Mouse (Mus musculus): ENCODE results near the gene Pip5kl1. TPM values are rescaled to one million over a fixed set of nuclear protein-coding genes. Genes with fewer than 3 reads are reported as not detected.

Gene Pip5kl1
- polyA plus RNA-seq, 1 experiment from 2014 or later = 0.33 TPM

DNA sequence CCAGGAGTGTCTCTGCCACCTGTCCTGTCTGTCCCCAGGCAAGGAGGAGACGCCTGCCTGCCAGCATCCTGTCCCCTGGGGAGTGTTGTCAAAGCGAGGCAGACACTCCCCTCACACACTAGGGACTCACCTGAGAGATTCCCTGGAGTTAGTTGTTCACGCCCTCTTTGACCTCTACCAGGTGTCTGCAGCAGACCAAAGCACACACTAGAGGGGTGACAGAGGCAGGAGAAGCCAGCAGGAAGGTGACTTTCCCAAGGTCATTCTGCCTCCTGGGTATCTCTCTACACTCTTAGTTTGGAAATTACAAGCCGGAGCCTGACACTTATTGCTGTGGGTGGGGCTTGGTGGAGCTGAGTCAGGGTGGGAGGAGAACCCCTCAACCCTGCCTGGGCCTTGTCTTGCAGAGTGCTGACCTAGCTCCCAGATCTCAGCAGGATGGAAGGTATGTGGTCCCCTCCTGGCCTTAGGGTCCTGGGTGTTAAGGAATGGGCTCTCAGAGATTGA lies 53.5 kb downstream of the Pip5kl1 start:
- peak overlapping the region; percentile 38; the same call in 1 of the 2 replicates for H3K9ac ChIP-seq (ENCODE audit: low read depth, low read length)
- H3K27ac ChIP-seq (ENCODE audit: low read length) = peak overlapping the region; percentile 12; the same call in 1 of the 2 replicates
- H3K36me3 ChIP-seq (ENCODE audit: control insufficient read depth, insufficient read depth, low read length) = no peaks in the 10 kb centered on the region
- no peaks in the 10 kb centered on the region for H3K9me3 ChIP-seq (ENCODE audit: control insufficient read depth, low read length)
- no peak overlapping the region for H3K4me2 ChIP-seq (ENCODE audit: low read depth, low read length)
- WGBS = 58% methylated on average over 4 of the region's 4 CpGs
- no peaks in the 10 kb centered on the region for H3K27me3 ChIP-seq (replicated peaks; ENCODE audit: control insufficient read depth, insufficient read depth, low read length)
- H3K4me1 ChIP-seq (ENCODE audit: control insufficient read depth, insufficient read depth, low read length) = peaks cover 42% of the 10 kb centered on the region
- H3K4me3 ChIP-seq (ENCODE audit: low read length) = no peak overlapping the region
- no peak for ATAC-seq

GRCm38 (mm10) chr2:32628729-32629128 lies 54.1 kb downstream of the Pip5kl1 start:
- Histone ChIP-seq H3K27me3 (replicated peaks; ENCODE audit: control insufficient read depth, insufficient read depth, low read length) (no peaks in the 10 kb centered on the region), H3K27ac (ENCODE audit: low read length) (no peak overlapping the region), H3K4me2 (ENCODE audit: low read depth, low read length) (no peak overlapping the region), H3K36me3 (ENCODE audit: control insufficient read depth, insufficient read depth, low read length) (no peaks in the 10 kb centered on the region), H3K4me3 (ENCODE audit: low read length) (no peak overlapping the region), H3K9ac (ENCODE audit: low read depth, low read length) (peak overlapping the region; percentile 38; the same call in 1 of the 2 replicates), H3K9me3 (ENCODE audit: control insufficient read depth, low read length) (no peaks in the 10 kb centered on the region), H3K4me1 (ENCODE audit: control insufficient read depth, insufficient read depth, low read length) (peaks cover 42% of the 10 kb centered on the region)
- WGBS = 29% methylated on average over 5 of the region's 5 CpGs
- no peak for ATAC-seq

DNA sequence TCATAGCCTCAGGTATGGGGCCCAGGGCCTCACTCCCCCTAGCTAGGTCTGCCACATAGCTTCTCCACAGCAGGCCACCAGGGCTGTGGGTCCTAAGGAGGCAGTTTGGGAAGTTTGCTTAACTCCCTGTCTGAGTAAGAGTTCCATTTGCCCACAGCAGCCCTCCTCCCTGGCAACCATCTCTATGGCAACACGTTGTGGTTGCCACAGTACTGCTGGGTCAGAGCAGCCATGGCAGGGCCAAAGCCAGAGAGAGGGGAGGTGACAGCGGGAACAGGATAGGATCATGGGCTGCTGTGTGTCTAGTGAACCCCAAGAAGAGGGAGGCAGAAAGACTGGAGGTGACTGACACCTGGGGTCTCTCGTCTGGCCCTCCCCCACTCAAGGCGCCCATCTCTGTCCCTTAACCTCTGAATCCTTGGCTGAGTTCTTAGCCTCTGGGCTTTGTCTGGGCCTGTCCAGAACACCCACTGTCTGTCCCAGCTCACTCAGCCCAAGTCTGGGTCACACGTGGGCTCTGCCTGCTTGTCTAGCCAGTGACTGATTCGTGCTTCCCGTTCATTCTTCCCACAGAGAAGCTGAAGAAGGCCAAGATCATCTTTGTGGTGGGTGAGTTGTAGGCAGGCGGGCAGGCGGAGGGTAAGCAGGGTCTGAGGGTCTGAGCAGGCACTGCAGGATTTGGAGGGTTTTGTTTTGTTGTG lies 54.8 kb downstream of the Pip5kl1 start:
- no peaks in the 10 kb centered on the region for H3K27me3 ChIP-seq (replicated peaks; ENCODE audit: control insufficient read depth, insufficient read depth, low read length)
- H3K4me2 ChIP-seq (ENCODE audit: low read depth, low read length) = no peak overlapping the region
- no peak overlapping the region for H3K4me3 ChIP-seq (ENCODE audit: low read length)
- no peak overlapping the region for H3K27ac ChIP-seq (ENCODE audit: low read length)
- no peak overlapping the region for H3K9ac ChIP-seq (ENCODE audit: low read depth, low read length)
- 52% methylated on average over 9 of the region's 9 CpGs for WGBS
- peaks cover 43% of the 10 kb centered on the region for H3K4me1 ChIP-seq (ENCODE audit: control insufficient read depth, insufficient read depth, low read length)
- H3K36me3 ChIP-seq (ENCODE audit: control insufficient read depth, insufficient read depth, low read length) = no peaks in the 10 kb centered on the region
- H3K9me3 ChIP-seq (ENCODE audit: control insufficient read depth, low read length) = no peaks in the 10 kb centered on the region
- no peak for ATAC-seq

- Histone ChIP-seq H3K27ac (ENCODE audit: low read length) (no peak overlapping the region), H3K4me1 (ENCODE audit: control insufficient read depth, insufficient read depth, low read length) (peaks cover 37% of the 10 kb centered on the region), H3K9ac (ENCODE audit: low read depth, low read length) (no peak overlapping the region), H3K27me3 (replicated peaks; ENCODE audit: control insufficient read depth, insufficient read depth, low read length) (no peaks in the 10 kb centered on the region), H3K4me3 (ENCODE audit: low read length) (no peak overlapping the region), H3K9me3 (ENCODE audit: control insufficient read depth, low read length) (no peaks in the 10 kb centered on the region), H3K4me2 (ENCODE audit: low read depth, low read length) (no peak overlapping the region), H3K36me3 (ENCODE audit: control insufficient read depth, insufficient read depth, low read length) (no peaks in the 10 kb centered on the region)
- no peak for ATAC-seq
- 87% methylated on average over 8 of the region's 9 CpGs for WGBS
Measured at GRCm38 (mm10) chr2:32630036-32630435, 55.4 kb downstream of the Pip5kl1 start.

DNA sequence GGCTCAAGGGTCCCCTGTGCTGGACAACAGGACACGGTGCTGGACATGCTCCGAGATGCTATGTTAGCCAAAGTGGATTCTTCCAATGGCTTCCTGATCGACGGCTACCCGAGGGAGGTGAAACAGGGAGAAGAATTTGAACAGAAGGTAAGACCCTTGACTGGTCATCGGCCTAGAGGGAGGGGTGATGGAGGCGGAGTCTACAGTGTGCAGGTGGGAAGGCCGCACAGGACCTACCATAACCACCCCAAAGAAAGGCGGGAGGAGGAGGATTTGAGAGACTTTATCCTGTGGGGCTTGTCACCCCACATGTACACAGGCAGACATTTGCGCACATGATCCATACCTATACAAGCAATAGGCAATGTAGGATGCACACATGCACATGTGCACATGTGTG lies 56.4 kb downstream of the Pip5kl1 start:
- WGBS = 90% methylated on average over 10 of the region's 10 CpGs
- H3K27ac ChIP-seq (ENCODE audit: low read length) = no peak overlapping the region
- no peaks in the 10 kb centered on the region for H3K27me3 ChIP-seq (replicated peaks; ENCODE audit: control insufficient read depth, insufficient read depth, low read length)
- ATAC-seq = no peak
- H3K4me3 ChIP-seq (ENCODE audit: low read length) = no peak overlapping the region
- no peaks in the 10 kb centered on the region for H3K9me3 ChIP-seq (ENCODE audit: control insufficient read depth, low read length)
- H3K36me3 ChIP-seq (ENCODE audit: control insufficient read depth, insufficient read depth, low read length) = no peaks in the 10 kb centered on the region
- no peak overlapping the region for H3K4me2 ChIP-seq (ENCODE audit: low read depth, low read length)
- peaks cover 27% of the 10 kb centered on the region for H3K4me1 ChIP-seq (ENCODE audit: control insufficient read depth, insufficient read depth, low read length)
- H3K9ac ChIP-seq (ENCODE audit: low read depth, low read length) = no peak overlapping the region

- no peaks in the 10 kb centered on the region for H3K36me3 ChIP-seq (ENCODE audit: control insufficient read depth, insufficient read depth, low read length)
- WGBS = 49% methylated on average over 7 of the region's 7 CpGs
- no peak overlapping the region for H3K27ac ChIP-seq (ENCODE audit: low read length)
- no peak overlapping the region for H3K9ac ChIP-seq (ENCODE audit: low read depth, low read length)
- ATAC-seq = peak; percentile 55
- H3K4me3 ChIP-seq (ENCODE audit: low read length) = no peak overlapping the region
- no peaks in the 10 kb centered on the region for H3K27me3 ChIP-seq (replicated peaks; ENCODE audit: control insufficient read depth, insufficient read depth, low read length)
- no peak overlapping the region for H3K4me2 ChIP-seq (ENCODE audit: low read depth, low read length)
- peaks cover 19% of the 10 kb centered on the region for H3K4me1 ChIP-seq (ENCODE audit: control insufficient read depth, insufficient read depth, low read length)
- H3K9me3 ChIP-seq (ENCODE audit: control insufficient read depth, low read length) = no peaks in the 10 kb centered on the region
Measured at GRCm38 (mm10) chr2:32631737-32632394, 57.3 kb downstream of the Pip5kl1 start.

Other genes starting within 250 kb of the Pip5kl1 start
- gene Ciz1, start 222.5 kb upstream of the Pip5kl1 start, polyA plus RNA-seq (2015; fragmentation: Nextera tagmentation; extraction: Ambion mirVana) = 47.1 and 51.4 TPM in 2 replicates
- 11.8 and 12.5 TPM in 2 replicates for gene Dnm1, start 221.5 kb upstream of the Pip5kl1 start, polyA plus RNA-seq (2015; fragmentation: Nextera tagmentation; extraction: Ambion mirVana)
- gene 1110008P14Rik, start 192.9 kb upstream of the Pip5kl1 start, polyA plus RNA-seq (2015; fragmentation: Nextera tagmentation; extraction: Ambion mirVana) = 44.2 and 45.8 TPM in 2 replicates
- gene Lcn2, start 186.5 kb upstream of the Pip5kl1 start, polyA plus RNA-seq (2015; fragmentation: Nextera tagmentation; extraction: Ambion mirVana) = 2.2 and 4.2 TPM in 2 replicates
- gene Ptges2, start 178.9 kb upstream of the Pip5kl1 start, polyA plus RNA-seq (2015; fragmentation: Nextera tagmentation; extraction: Ambion mirVana) = 49.1 and 49.8 TPM in 2 replicates
- gene Naif1, start 124.3 kb upstream of the Pip5kl1 start, polyA plus RNA-seq (2015; fragmentation: Nextera tagmentation; extraction: Ambion mirVana) = 5.1 and 5.3 TPM in 2 replicates
- gene Slc25a25, start 123.4 kb upstream of the Pip5kl1 start, polyA plus RNA-seq (2015; fragmentation: Nextera tagmentation; extraction: Ambion mirVana) = 19.3 and 19.9 TPM in 2 replicates
- 7.6 and 9.4 TPM in 2 replicates for gene Fam102a, start 39.5 kb upstream of the Pip5kl1 start, polyA plus RNA-seq (2015; fragmentation: Nextera tagmentation; extraction: Ambion mirVana)
- gene Dpm2, start 3.9 kb upstream of the Pip5kl1 start, polyA plus RNA-seq (2015; fragmentation: Nextera tagmentation; extraction: Ambion mirVana) = 123 and 128 TPM in 2 replicates
- not detected in 2 replicates for gene 9430097D07Rik, start 887 bp downstream of the Pip5kl1 start, polyA plus RNA-seq (2015; fragmentation: Nextera tagmentation; extraction: Ambion mirVana)
- 14.7 and 16.5 TPM in 2 replicates for gene St6galnac4, start 12.3 kb downstream of the Pip5kl1 start, polyA plus RNA-seq (2015; fragmentation: Nextera tagmentation; extraction: Ambion mirVana)
- gene St6galnac6, start 24.9 kb downstream of the Pip5kl1 start, polyA plus RNA-seq (2015; fragmentation: Nextera tagmentation; extraction: Ambion mirVana) = 12.3 and 15.2 TPM in 2 replicates
- 15.3 and 18.6 TPM in 2 replicates for gene Ak1, start 47.0 kb downstream of the Pip5kl1 start, polyA plus RNA-seq (2015; fragmentation: Nextera tagmentation; extraction: Ambion mirVana)
- gene Eng, start 71.8 kb downstream of the Pip5kl1 start, polyA plus RNA-seq (2015; fragmentation: Nextera tagmentation; extraction: Ambion mirVana) = 66.8 and 70.3 TPM in 2 replicates
- gene Fpgs, start 129.3 kb downstream of the Pip5kl1 start, polyA plus RNA-seq (2015; fragmentation: Nextera tagmentation; extraction: Ambion mirVana) = 29.8 and 32.0 TPM in 2 replicates
- 83.4 and 86.0 TPM in 2 replicates for gene Cdk9, start 138.3 kb downstream of the Pip5kl1 start, polyA plus RNA-seq (2015; fragmentation: Nextera tagmentation; extraction: Ambion mirVana)
- gene Sh2d3c, start 146.3 kb downstream of the Pip5kl1 start, polyA plus RNA-seq (2015; fragmentation: Nextera tagmentation; extraction: Ambion mirVana) = 26.1 and 26.5 TPM in 2 replicates
- gene 6330409D20Rik, start 166.2 kb downstream of the Pip5kl1 start, polyA plus RNA-seq (2015; fragmentation: Nextera tagmentation; extraction: Ambion mirVana) = 0.26 TPM in 1 of 2 replicates, not detected in the other
- 73.1 and 74.0 TPM in 2 replicates for gene Tor2a, start 182.4 kb downstream of the Pip5kl1 start, polyA plus RNA-seq (2015; fragmentation: Nextera tagmentation; extraction: Ambion mirVana)
- gene Ttc16, start 200.8 kb downstream of the Pip5kl1 start, polyA plus RNA-seq (2015; fragmentation: Nextera tagmentation; extraction: Ambion mirVana) = 0.32 and 0.34 TPM in 2 replicates
- gene Ptrh1, start 201.0 kb downstream of the Pip5kl1 start, polyA plus RNA-seq (2015; fragmentation: Nextera tagmentation; extraction: Ambion mirVana) = 5.4 and 6.3 TPM in 2 replicates
- 0.58 and 1.2 TPM in 2 replicates for gene Cfap157, start 209.6 kb downstream of the Pip5kl1 start, polyA plus RNA-seq (2015; fragmentation: Nextera tagmentation; extraction: Ambion mirVana)

Measured in intestine, embryonic 16.5 days (tissue).